Mouse (Mus musculus) right cerebral cortex, adult 2 months (tissue): Measurements from ENCODE around the gene Coa5.

Experiments
- DNase-seq, 2 experiments: peaks; one replicate each; pipeline ENCODE4 v3.0.0; 2021 to 2022; ENCODE audit warnings: low spot score in 2 of 2

Gene Coa5

DNA sequence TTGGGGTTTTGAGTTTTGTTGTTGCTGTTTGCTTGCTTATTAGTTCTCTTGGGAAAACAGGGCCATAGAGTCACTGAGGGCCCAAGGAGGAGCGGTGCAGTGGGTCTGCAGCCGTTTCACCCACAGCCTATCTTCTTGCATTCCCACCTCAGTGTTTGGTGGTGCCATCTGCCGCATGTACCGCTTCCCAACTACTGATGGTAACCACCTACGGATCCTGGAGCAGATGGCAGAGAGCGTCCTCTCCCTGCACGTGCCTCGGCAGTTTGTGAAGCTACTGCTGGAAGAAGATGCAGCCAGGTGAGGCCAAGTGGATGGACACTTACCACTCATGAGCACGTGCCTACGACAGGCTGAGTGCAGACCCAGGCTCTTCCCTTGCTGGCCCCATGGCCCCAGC lies 61.8 kb downstream of the Coa5 start:
- DNase-seq = peak; percentile 76 to 80
